Mouse (Mus musculus) retina, embryonic 14.5 days (tissue): Measurements from ENCODE around the gene Fat3.
A peak's percentile ranks its signal among the peaks of the same experiment; 100 is the strongest.

Experiments
- DNase-seq: peaks from one replicate; pipeline ENCODE4 v3.0.0-alpha.2; 2015; ENCODE audit warnings: low spot score

Gene Fat3

DNA sequence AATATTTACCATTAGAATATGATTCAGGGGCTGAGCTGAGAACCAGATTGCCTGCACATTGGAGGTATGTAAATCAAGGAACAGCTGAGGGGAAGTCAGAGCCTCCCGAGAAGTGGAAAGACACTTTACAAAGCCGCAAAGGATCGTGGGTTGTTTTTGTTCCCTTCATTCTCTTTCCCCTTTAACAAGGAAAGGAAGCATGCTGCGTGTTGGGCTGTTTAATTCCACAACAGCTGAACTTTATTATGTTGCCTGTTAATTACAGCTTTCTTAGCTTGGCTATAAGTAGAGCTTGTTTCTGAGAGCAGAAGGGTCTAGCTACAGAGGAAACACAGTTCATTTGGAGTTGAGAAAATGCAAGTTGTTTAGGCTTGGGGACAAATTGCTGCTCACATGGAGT lies 475.0 kb downstream of the Fat3 start:
- DNase-seq = no peak

DNA sequence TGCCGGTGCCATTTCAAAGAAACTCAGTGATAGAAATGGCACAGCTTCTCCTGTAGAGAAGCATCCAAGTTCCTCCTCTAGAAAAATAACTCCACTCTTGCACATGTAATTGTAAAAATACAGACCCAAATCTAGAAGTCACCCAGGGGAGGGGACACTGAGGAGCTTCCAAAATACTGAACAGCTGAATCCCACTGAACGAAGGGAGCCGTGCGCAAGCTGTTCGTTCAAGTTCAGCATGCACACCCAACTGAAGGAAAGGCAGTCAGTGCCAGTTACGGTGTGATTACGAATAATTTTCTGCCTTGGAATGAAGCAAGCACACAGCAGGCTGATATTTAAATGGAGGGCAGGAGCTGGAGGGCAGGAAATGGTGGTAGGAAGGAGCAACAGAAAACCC lies 476.4 kb downstream of the Fat3 start:
- no peak for DNase-seq

DNA sequence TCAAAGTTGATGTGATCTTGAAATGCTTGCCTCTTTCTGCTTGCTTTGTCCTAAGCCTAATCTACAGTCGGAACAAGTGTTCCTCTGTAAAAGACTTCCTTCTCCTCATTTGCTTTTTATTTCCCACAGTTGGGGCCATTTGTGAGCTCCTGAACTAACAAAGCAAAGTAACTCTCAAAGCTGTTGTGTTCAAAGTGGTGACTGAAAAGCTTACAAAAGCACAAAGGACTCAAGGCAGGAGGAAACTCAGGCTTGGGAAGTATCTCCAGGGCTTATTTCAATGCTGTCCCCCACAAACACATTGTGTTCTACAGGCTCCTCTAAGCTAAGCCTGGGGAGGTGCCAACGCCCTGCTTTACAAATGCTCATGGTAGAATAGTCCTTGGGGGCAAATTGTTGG lies 487.0 kb downstream of the Fat3 start:
- DNase-seq = no peak

- DNase-seq = no peak
These were observed 489.7 kb downstream of the Fat3 start for GRCm38 (mm10) chr9:16011382-16011781.

- peak; percentile 6 for DNase-seq
These were observed 493.6 kb downstream of the Fat3 start for GRCm38 (mm10) chr9:16007516-16007915.

DNA sequence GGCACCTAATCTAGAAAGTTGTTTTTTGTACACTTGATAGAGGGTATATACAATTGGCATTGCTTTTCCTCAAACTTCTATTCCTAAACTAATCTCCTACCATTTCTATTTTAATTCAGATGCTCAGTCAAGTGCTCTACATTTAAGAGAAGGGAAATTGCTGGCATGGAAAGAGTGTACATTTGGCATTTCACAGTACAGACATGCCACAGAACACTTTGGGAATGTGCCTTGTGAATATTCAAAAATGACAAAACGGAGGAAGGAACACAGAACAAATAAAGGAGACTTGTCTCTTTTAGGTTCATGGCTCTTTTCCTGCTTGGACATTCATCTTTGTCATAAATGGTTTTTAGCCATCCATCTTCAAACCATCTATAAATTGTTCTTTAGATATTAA lies 498.1 kb downstream of the Fat3 start:
- no peak for DNase-seq

DNA sequence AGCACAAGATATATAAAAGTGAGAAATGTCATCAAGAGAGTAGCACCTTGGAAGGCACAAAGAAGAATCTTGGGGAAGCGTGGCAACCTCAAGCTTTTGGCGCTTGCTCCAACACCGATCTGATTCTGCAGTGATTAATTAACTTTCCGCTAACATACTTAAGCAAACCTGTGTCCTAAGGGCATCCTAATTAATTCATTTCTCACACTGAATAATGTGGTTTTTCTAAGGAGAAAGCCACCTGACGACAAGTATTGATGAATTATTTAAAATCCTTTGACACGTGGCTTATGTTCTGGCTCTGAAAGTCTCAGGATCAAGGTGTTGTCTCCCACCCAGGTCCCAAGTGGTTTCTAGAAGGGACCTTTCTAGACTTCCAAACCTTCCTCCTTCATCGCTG lies 506.3 kb downstream of the Fat3 start:
- DNase-seq = no peak

GRCm38 (mm10) chr9:15994177-15994576 lies 506.9 kb downstream of the Fat3 start:
- DNase-seq = no peak

DNA sequence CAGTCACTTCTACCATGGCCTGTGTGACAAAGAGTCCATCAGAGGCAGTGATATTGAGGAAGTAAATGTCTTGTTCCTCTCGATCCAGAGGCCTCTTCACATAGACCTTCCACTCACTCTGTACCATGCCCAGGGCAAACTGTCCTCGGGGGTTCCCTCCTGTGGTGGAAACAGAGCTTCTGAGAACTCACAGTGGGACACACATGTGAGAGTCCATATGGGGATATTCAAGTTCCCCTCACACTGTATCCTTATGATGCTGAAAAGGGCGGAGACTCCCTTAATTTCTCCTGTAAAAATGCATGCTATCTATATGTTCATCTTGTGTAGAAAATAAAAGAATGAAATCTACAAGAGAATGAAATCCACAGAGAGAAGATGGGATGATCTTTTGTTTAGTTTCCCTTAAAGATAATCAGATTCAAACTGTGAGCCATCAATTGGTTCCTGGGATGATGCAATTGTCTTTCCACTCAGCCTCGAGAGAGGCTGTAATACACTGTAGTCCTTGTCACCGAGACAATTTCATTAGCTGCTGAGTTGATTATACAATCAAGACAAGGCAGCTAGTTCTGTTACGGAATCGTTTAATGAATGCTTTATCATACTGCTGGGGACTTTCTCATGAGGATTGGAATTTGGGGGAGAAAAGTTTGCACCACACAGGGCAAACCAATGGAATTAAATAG lies 508.8 kb downstream of the Fat3 start:
- DNase-seq = no peak

DNA sequence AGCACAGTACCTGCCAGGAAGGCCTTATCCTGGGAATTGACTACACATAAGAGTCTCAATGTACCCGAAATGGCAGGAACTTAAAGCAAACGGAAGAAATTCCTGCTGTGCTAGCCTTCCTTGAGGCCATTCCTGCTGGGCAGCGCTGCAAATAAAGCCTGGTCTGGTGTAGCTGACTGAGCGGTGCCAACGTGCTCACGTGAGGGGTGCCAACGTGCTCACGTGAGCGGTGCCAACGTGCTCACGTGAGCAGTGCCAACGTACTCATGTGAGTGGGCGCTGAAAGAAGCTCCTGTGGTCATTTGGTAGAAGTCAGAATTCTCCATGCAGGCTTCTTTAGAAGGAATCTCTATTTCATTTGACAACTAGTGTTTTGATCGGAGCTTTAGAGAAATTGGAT lies 522.8 kb downstream of the Fat3 start:
- DNase-seq = no peak

DNA sequence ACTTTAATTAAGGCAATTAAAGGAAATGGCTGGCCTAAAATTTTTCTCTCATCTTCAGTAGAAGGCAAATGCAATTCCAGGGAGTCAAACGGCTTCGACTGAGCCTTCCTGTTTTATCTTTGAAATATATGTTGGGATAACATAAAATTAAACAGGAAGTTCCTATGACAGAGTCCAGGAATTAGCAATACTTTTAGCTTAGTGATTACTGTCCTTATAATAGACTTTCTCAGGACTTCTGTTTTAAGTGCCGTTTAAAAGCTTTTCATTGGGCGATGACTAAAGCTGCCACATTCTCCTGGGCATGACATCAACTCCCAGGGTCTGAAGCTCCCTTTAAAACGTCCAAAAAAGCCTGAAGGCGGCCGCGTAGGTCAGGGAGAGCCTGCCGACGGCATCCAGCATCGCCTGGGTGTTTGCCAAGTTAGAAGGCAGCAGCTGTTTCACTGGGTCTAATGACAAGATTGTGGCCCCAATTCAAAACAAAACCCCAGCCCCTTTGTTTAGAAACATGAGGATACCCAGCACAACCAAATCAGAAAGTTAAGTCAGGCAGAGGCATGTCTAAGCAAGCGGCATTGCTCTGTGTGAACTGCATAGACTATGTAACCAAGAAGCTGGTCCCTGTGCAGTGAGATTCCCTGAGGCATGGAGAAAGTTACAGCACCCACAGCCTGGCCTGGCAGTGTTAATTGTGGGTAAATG lies 524.0 kb downstream of the Fat3 start:
- no peak for DNase-seq

- DNase-seq = no peak
These were observed 525.1 kb downstream of the Fat3 start for GRCm38 (mm10) chr9:15975999-15976398.

DNA sequence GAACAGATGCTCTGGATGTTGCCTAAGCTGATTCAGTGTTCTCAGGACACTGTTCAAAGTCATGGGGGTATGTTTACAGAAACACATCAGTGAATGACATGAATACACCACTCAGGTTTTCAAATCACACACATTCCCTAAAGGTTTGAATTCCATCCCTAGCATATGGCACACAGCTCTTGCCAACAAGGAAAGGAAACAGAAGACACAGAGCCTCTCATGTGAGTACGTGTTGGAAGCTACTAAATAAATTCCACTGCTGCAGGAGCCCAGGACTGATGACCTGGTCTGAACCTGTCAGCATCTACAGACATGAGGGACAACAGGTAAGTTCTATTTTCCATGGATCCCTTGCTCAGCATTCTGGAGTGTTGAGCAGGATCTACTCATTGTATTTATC lies 528.9 kb downstream of the Fat3 start:
- no peak for DNase-seq

GRCm38 (mm10) chr9:15971393-15971792 lies 529.7 kb downstream of the Fat3 start:
- DNase-seq = no peak

GRCm38 (mm10) chr9:15964198-15964597 lies 536.9 kb downstream of the Fat3 start:
- DNase-seq = no peak

GRCm38 (mm10) chr9:15962886-15963285 lies 538.2 kb downstream of the Fat3 start:
- no peak for DNase-seq

DNA sequence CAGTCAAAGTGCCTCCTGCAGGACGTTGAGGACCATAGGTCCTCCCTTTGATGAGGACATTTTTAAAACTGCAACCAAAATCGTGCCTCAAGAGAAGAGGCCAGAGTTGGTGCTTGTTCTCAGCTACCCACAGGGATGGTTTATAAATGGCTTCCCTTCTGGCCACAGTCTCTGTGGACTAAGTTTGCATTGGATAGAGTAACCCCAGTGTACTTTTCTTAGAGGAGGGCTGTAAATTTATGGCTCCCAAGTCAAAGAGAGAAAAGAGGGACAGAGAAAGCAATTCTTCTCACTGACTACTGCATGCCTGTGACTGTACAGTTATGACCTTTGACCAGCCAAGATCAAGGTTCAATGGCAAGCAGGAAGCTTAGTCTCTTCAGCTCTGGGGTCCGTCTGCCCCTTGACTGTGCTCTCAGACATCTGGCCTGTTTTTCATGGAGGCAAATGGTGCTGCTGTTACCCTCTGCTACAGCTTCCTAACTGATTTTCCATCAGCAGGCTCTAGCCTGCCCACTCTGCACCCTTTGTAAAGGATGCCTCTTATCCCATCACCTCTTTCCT lies 542.8 kb downstream of the Fat3 start:
- DNase-seq = no peak

DNA sequence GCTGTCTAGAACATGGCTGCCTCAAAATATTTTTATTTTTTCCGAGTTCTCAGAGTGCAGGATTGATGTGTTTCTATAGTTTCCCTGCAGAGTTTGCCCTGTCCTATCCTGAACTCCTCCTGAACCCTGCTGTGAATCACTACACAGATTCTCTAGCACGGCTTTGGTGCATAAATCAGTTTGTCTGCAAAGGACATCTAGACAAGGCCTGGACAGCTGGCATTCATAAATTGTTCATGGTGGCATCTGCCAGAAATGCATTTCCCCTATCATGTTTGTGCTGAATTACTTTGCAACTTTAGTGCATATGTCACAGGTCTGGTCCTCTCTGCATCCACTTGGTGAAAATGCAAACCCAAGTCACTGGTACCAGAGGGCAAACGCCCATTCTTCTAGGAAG lies 543.3 kb downstream of the Fat3 start:
- no peak for DNase-seq

- DNase-seq = no peak
These were observed 545.8 kb downstream of the Fat3 start for GRCm38 (mm10) chr9:15955147-15955782.

GRCm38 (mm10) chr9:15954338-15954704 lies 546.8 kb downstream of the Fat3 start:
- DNase-seq = no peak

DNA sequence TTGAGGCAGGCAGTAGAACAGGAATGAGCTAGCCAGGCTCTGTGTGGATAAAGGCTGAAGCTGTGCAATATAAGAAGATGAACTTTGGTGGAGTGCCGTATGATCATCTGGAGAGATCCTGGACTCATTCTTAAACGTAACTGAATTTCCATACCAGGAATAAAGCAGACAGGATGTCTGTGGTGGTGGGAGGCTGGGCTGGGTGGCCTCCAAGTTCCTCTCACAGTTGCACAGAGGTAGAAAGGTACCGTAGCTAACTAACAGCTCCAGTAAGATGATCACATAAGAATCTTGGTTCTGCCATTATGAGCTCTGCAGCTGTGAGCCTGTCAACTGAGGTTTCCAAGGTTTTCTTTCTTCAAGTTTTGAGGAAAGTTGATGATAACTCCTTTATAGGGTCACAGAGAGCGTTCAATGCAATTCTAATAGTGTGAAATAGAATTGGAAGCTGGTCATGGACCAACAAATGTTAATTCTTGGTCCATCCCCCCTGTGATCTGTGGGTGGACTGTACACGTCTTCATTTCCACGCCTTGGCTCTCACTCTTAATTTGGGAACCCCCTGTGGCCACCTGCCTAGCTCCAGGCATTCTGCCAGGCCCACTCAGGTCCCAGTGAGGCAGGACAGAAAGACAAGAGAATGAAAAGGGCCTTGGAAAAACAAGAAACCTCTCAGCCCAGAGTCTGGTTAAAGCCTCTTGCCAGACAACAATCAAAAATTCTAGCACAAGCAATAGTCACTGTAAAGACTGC lies 547.3 kb downstream of the Fat3 start:
- no peak for DNase-seq

DNA sequence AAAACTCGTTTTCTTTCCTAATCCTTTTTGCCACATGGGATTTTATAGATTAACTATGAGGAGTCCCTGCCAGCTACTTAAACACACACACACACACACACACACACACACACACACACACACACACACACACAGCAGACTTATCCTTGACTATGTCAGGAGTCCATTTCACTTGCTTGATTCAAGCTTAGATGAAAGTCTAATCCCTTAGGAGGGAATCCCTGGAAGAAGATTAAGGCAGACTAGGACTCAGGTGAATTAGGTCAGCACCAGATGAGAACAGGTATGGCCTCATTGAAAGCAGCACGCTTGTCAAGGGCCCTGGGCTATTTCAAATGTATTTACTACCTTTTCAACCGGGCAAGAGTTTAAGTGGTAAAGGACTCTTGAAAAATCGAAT lies 553.0 kb downstream of the Fat3 start:
- DNase-seq = peak; percentile 2
